Mouse (Mus musculus) limb, embryonic 10.5 days (tissue): ENCODE measurements around the gene Anxa1. TPM values are rescaled to one million over a fixed set of nuclear protein-coding genes. Genes with fewer than 3 reads are reported as not detected.
A peak's percentile ranks its signal among the peaks of the same experiment; 100 is the strongest.

Experiments
- DNase-seq: peaks from one replicate; pipeline ENCODE4 v3.0.0-alpha.2; 2017; ENCODE audit warnings: low spot score
- H3K27ac ChIP-seq: fragments of 300-500 bp; sonication (generic); 2 replicates; pipeline ENCODE4 v1.5.1; 2016; ENCODE audit warnings: mild to moderate bottlenecking
- H3K27me3 ChIP-seq: fragments of 300-500 bp; sonication (generic); 2 replicates; pipeline ENCODE4 v1.6.1; 2016; ENCODE audit warnings: low read depth, mild to moderate bottlenecking; ENCODE audit not compliant: poor library complexity, severe bottlenecking
- H3K36me3 ChIP-seq: fragments of 300-500 bp; sonication (generic); 2 replicates; pipeline ENCODE4 v1.6.1; 2016; ENCODE audit warnings: mild to moderate bottlenecking, moderate library complexity
- H3K4me1 ChIP-seq: fragments of 300-500 bp; sonication (generic); 2 replicates; pipeline ENCODE4 v1.6.1; 2016
- H3K4me3 ChIP-seq: fragments of 300-500 bp; sonication (generic); 2 replicates; pipeline ENCODE4 v1.5.1; 2016; ENCODE audit warnings: mild to moderate bottlenecking, moderate library complexity
- H3K9me3 ChIP-seq: fragments of 300-500 bp; sonication (generic); replicated peaks from 2 replicates; pipeline ENCODE4 v1.6.1; 2016; ENCODE audit warnings: mild to moderate bottlenecking
- WGBS: fragments of 180-500 bp; shearing (Covaris S2); methylation state at CpG from one replicate; pipeline ENCODE4 v1.1.7; 2016; 5-methylcytosine and 5-hydroxymethylcytosine counted together
- polyA plus RNA-seq: library from polyadenylated mRNA; unstranded; fragments of >200 nt; fragmentation: Nextera tagmentation; extraction: Ambion mirVana; gene quantifications from 2 replicates; pipeline ENCODE4 v1.2.1, GENCODE M21; 2016

The Anxa1 gene
- polyA plus RNA-seq, 1 experiment from 2014 or later, result 2.9 TPM

GRCm38 (mm10) chr19:20365364-20365763, 25.4 kb downstream of the Anxa1 start:
- Histone ChIP-seq H3K36me3 (no peaks in the 10 kb centered on the region), H3K4me1 (no peaks in the 10 kb centered on the region), H3K27me3 (no peaks in the 10 kb centered on the region), H3K27ac (no peak overlapping the region), H3K4me3 (no peak overlapping the region), H3K9me3 (no peaks in the 10 kb centered on the region)
- 89% methylated on average over 2 of the region's 2 CpGs for WGBS
- DNase-seq, result no peak

- no peaks in the 10 kb centered on the region for H3K9me3 ChIP-seq
- H3K4me3 ChIP-seq, result no peak overlapping the region
- no peaks in the 10 kb centered on the region for H3K27me3 ChIP-seq
- H3K27ac ChIP-seq, result no peak overlapping the region
- no peaks in the 10 kb centered on the region for H3K4me1 ChIP-seq
- no peak for DNase-seq
- WGBS, result 94% methylated on average over 13 of the region's 13 CpGs
- no peaks in the 10 kb centered on the region for H3K36me3 ChIP-seq
Measured at GRCm38 (mm10) chr19:20364931-20365330, 25.8 kb downstream of the Anxa1 start.

GRCm38 (mm10) chr19:20363221-20363620, 27.5 kb downstream of the Anxa1 start:
- peak; percentile 34 for DNase-seq
- 73% methylated on average over 10 of the region's 10 CpGs for WGBS

GRCm38 (mm10) chr19:20361917-20362577, 28.7 kb downstream of the Anxa1 start:
- H3K4me1 ChIP-seq, result no peaks in the 10 kb centered on the region
- WGBS, result 54% methylated on average over 2 of the region's 2 CpGs
- no peak overlapping the region for H3K27ac ChIP-seq
- DNase-seq, result no peak
- H3K36me3 ChIP-seq, result no peaks in the 10 kb centered on the region
- H3K4me3 ChIP-seq, result no peak overlapping the region
- no peaks in the 10 kb centered on the region for H3K27me3 ChIP-seq
- H3K9me3 ChIP-seq, result no peaks in the 10 kb centered on the region

More at GRCm38 (mm10) chr19:20363221-20363620, 27.5 kb downstream of the Anxa1 start:
- Histone ChIP-seq H3K36me3 (no peaks in the 10 kb centered on the region), H3K4me1 (no peaks in the 10 kb centered on the region), H3K9me3 (no peaks in the 10 kb centered on the region), H3K4me3 (no peak overlapping the region), H3K27me3 (no peaks in the 10 kb centered on the region), H3K27ac (no peak overlapping the region)

GRCm38 (mm10) chr19:20358679-20359078, 32.1 kb downstream of the Anxa1 start:
- H3K27me3 ChIP-seq, result no peaks in the 10 kb centered on the region
- H3K27ac ChIP-seq, result no peak overlapping the region
- no peaks in the 10 kb centered on the region for H3K4me1 ChIP-seq
- no peak overlapping the region for H3K4me3 ChIP-seq
- H3K9me3 ChIP-seq, result no peaks in the 10 kb centered on the region
- WGBS, result 89% methylated on average over 5 of the region's 5 CpGs
- no peaks in the 10 kb centered on the region for H3K36me3 ChIP-seq
- DNase-seq, result no peak

- Histone ChIP-seq H3K4me1 (no peaks in the 10 kb centered on the region), H3K27ac (no peak overlapping the region), H3K9me3 (no peaks in the 10 kb centered on the region), H3K27me3 (no peaks in the 10 kb centered on the region), H3K36me3 (no peaks in the 10 kb centered on the region), H3K4me3 (no peak overlapping the region)
- 13% methylated on average over 8 of the region's 8 CpGs for WGBS
- DNase-seq, result peak; percentile 88
Measured at GRCm38 (mm10) chr19:20345317-20345917, 45.3 kb downstream of the Anxa1 start.

- WGBS, result 58% methylated on average over 11 of the region's 11 CpGs
- Histone ChIP-seq H3K9me3 (no peaks in the 10 kb centered on the region), H3K27ac (no peak overlapping the region), H3K4me1 (no peaks in the 10 kb centered on the region), H3K36me3 (no peaks in the 10 kb centered on the region), H3K4me3 (no peak overlapping the region), H3K27me3 (no peaks in the 10 kb centered on the region)
- DNase-seq, result peak; percentile 48
Measured at GRCm38 (mm10) chr19:20344511-20345316, 46.0 kb downstream of the Anxa1 start.

GRCm38 (mm10) chr19:20344052-20344451, 46.7 kb downstream of the Anxa1 start:
- 90% methylated on average over 10 of the region's 10 CpGs for WGBS
- no peak for DNase-seq
- H3K27ac ChIP-seq, result no peak overlapping the region
- no peaks in the 10 kb centered on the region for H3K36me3 ChIP-seq
- no peaks in the 10 kb centered on the region for H3K27me3 ChIP-seq
- H3K4me1 ChIP-seq, result no peaks in the 10 kb centered on the region
- no peak overlapping the region for H3K4me3 ChIP-seq
- no peaks in the 10 kb centered on the region for H3K9me3 ChIP-seq

Other genes with a start within 250 kb of the Anxa1 start
- gene Aldh1a1, start 101.8 kb upstream of the Anxa1 start, polyA plus RNA-seq, result 0.20 and 0.23 TPM in 2 replicates